Mouse (Mus musculus) gastrocnemius, postnatal 25 days (tissue): ENCODE results near the gene Gm45140. TPM values are rescaled to one million over a fixed set of nuclear protein-coding genes. Genes with fewer than 3 reads are reported as not detected.

ENCODE experiments used
- DNase-seq: peaks from one replicate; pipeline ENCODE4 v3.0.0; 2022
- total RNA-seq, 2 experiments: library from RNA; stranded (reverse); gene quantifications; 1 replicate in 1 of 2; 2 replicates in 1 of 2; pipeline ENCODE4 v1.2.3; 2021

Gm45140 gene
- total RNA-seq, 2 experiments from 2014 or later: 0.59 TPM; not detected in 1

DNA sequence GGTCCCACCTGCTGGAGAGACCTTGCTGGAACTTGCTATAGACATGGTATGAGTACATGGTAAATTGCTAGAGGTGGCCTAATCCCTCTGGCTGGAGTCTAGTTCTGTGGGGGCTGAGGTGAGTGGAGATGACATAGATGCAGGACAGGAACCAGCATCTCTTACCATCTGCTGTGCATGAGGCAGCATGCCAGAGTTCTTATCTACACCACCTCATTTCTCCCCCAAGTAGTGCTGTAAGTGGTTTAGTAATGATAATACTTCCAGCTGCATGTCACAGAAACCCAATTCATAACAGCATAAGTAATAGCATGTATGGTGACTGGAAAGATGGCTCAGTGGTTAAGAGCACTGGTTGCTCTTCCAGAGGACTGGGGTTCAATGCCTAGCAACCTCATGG, 95.1 kb downstream of the Gm45140 start:
- no peak for DNase-seq

DNA sequence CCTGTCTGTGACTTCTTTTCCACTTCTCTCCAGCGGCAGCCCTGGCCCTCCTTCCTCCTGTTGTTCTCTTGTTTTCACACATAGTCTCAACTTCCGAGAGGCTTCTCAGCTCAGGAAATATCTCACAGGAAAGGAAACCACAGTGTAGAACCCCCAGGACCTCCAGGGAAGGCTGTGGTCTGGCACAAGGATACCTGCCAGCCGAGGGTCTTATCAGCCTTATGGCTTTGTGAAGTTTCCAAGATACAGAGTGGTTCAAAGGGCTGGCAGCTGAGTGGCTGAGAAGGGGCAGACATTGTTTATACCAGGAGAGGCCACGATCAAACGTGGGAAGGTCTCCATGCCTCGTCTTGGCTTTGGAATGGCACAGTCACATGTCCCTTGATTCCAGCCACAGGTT, 95.7 kb downstream of the Gm45140 start:
- DNase-seq: no peak

Other genes with a start within 250 kb of the Gm45140 start
- 1 to 10 TPM; 2.1 to 2.3 TPM for gene Prokr1, start 245.1 kb downstream of the Gm45140 start, total RNA-seq
- 1 to 10 TPM; 2.7 to 3.3 TPM for gene Aplf, start 163.6 kb downstream of the Gm45140 start, total RNA-seq
- 1 to 10 TPM; 1.0 to 1.2 TPM for gene Efcc1, start 104.9 kb downstream of the Gm45140 start, total RNA-seq
- not detected for gene Gp9, start 57.7 kb downstream of the Gm45140 start, total RNA-seq
- gene Rab43, start 23.6 kb downstream of the Gm45140 start, total RNA-seq: 1 to 10 TPM; 5.3 to 8.3 TPM
- 10 to 100 TPM; 17.8 to 20.4 TPM for gene Isy1, start 3.0 kb upstream of the Gm45140 start, total RNA-seq
- gene Cnbp, start 15.3 kb upstream of the Gm45140 start, total RNA-seq: 100 to 1,000 TPM; 410 to 437 TPM
- gene Copg1, start 52.0 kb upstream of the Gm45140 start, total RNA-seq: 10 to 100 TPM; 30.1 to 35.4 TPM
- 1 to 10 TPM; 5.4 to 7.4 TPM for gene Hmces, start 78.1 kb upstream of the Gm45140 start, total RNA-seq
- 1 to 10 TPM; 1.5 to 3.5 TPM for gene H1fx, start 145.8 kb upstream of the Gm45140 start, total RNA-seq
- 100 to 1,000 TPM; 265 to 292 TPM for gene Rab7, start 209.5 kb upstream of the Gm45140 start, total RNA-seq
- 10 to 100 TPM; 67.1 to 71.0 TPM for gene Rpn1, start 248.7 kb upstream of the Gm45140 start, total RNA-seq